Mouse (Mus musculus) spleen, postnatal 10 days (tissue): ENCODE measurements around the gene Rhbdf2.
A peak's percentile ranks its signal among the peaks of the same experiment; 100 is the strongest.
"Not testable (repeated sequence)": the region's sequence is repeated elsewhere in the genome, so short reads cannot be mapped to it uniquely, and the experiment has no call there.

Experiments used
- DNase-seq, 2 experiments: peaks; one replicate each; pipeline ENCODE4 v3.0.0; 2021 to 2022; ENCODE audit warnings: low spot score in 2 of 2

The Rhbdf2 gene

DNA sequence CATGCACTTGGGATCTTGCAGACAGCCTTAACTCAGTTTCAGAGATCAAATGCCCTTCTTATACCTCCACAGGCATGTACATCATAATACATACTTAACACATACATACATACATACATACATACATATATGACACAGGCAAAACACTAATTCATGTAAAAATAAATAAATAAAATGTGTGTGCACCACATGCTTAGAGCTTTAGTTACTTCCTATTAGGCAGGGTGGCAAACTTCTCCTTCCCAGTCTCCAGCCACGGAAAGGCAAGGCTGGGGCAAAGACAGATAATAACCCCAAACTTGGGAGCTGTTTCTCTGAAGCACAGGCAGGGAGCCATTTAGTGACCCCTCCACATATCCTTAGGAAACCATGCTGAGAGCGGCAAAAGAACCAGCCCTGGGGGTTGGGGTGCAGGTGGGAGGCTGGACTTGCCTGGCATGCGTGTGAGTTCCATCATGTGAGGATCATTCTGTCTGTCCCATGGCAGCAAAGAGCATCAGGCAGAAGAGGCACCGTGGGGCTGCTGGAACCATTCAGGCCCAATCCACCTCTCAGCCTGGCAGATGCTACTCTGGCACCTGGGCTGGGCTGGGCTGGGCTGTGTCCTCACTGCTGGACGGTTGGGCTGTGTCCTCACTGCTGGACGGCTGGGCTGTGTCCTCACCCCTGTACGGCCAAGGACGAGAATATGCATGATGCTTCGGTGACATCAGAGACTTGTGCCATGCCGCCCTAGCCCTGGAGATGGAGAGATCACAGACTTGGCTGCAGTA, at the start of gene Rhbdf2:
Gene Rhbdf2 (minus strand): TSS at position 721 of the 773 bp plus-strand sequence.
- DNase-seq, result no peak

DNA sequence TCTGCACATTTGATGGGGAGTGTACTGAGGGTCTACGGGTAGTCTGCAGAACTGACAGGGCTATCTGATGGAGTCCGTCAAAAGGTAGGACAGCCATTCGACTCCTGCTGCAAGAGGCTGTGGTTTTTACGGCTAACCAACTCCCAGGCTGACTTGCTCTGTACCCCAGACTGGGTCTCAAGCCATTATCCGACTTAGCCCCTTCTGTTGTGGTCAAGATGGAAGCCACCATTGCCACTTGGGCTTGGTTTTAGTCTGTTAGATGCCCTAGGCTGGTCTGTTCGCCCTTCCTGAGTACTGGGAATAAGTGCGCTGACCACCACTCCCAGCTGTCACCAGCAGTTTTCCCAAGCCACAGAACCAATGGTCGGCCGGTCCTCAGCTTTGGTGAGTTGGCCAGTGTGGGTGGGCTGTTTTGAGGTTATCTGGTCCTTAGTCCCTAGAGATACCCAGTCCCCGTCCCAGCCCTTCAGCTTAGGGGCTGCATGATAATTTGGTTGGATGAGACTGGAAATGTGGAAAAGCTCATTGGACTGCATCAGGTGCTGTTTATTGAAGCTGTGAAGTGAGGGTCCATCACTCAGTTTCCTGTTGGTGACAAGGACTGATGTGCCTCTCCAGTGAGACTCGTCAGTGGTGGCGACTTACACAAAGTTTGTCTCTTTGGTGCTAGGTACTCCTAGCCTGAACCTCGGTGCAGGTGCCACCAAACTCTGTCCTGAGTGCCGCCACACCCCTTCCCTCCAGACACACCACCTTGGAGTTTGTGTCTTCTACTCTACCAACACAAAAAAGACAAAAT, 49.6 kb upstream of the Rhbdf2 start:
- no peak for DNase-seq

DNA sequence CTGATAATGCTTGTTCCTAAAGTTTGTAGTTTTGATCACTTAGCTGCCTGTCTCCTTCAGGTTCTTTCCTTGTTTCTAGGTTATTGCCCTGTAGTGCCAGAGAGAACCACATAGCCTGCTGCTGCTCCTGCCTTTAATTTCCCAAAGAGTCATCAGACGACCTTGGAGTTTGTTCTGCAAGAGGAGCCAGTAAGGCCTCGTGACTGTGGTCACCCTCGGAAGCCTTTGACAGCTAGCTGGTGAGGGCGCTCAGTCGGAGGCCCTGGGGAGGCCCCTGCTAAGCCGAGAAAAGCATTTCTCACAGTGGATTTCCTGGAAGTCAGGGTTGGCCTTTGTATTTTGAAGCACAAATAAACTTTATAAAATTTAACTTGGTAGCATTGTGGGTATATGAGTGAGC, 48.6 kb upstream of the Rhbdf2 start:
- not testable (repeated sequence) for DNase-seq

DNA sequence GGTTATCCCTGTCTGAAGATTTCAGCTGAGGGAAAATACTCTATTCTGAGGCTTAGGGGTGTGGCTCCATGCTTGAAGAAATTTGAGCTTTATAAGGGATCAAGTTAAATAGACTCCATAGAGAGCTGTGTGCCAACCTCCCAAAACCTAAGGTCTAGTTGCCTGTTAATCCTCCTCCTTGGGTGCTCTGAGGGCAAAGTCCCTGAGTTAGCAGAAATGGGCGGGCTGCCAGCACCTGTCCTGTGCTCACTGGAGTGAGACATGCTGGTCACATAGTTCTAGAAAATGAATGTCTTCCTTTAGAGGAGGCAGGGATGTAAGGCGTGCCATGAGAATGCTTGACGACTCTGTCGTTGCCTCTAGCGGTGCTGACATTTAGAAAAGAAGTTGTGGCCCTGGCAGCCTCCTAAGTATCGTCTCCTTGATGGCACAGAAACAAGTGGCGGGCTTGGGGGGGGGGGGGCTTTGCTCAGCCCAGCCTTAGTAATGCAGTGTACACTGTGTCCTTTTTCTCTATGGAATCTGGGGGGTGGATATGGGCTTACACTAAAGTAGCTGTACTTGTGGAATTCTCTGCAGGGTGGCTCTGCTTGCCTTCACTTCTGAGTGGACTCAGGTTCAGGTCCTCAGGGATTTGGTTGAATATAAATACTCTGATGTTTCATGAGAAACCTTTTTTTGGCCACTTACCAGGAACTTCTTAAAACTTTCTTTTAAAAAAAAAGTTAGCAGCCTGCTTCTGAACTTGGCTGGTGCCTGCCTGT, 48.0 kb upstream of the Rhbdf2 start:
- no peak for DNase-seq

DNA sequence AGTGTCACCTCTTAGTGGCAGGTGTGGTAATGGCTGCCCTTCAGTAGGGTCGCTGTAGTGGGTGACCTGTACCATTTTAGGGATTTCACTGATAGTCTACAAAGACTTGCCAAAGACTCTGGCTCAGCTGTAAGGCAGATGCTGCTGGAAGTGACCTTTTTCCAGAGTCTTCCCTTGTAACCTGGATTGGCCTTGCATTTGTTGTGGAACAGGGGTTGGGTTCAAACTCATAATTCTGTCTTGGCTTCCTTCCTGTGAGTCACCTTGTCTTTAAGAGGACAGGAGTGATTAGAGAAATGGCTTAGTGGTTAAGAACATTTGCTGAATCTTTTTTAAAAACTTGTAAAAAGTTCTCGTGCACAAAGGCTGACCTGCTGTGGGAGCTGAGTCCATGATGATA, 46.6 kb upstream of the Rhbdf2 start:
- no peak for DNase-seq

DNA sequence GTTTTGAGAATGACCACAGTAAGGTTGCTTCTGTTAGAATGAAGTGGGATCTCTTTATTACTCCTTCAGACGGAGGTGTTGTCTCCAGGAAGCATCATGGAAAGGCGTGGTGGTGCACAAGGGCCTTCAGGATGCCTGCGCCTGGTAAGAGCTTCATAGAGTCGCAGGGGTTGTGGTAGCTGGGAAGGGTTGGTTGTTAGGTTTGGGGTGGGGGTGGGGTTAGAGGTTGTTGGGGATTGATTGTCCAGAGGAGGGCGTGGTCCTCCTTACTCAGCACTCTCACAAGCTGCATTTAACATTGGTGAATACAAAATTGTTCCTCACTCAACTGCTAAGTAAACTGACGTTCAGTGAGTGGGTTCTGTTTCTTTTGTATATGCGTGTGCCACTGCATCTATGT, 45.8 kb upstream of the Rhbdf2 start:
- no peak for DNase-seq

DNA sequence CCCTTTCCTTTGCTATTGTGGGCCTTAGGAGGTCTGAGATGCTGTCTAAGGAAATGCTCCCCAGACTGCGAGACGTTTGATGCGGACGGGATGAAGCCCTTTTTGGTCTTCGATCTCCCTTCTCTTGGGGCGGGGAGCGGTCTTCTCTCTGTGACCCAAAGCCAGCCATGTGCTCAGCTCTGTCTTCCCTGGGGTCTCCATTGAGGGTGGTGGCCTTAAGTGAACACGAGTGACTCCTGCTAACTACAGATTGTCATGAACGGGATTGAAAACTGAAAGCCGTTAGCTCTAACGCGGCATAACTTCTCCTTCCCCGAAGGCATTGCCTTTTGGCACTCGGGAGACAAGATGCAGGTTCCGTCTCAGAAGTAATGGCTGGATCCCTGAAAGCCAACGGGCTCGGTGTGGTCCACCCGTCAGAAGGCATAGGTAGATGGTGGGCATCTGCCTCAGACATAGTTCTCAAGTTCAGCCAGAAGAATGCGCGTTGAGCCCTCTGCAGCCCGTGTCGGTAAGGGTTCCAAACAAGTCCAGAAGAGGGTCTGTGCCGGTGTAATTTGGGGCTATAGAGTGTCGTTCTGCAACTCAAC, 45.1 kb upstream of the Rhbdf2 start:
- DNase-seq, result peak in 1 of 2 experiments; percentile 36

DNA sequence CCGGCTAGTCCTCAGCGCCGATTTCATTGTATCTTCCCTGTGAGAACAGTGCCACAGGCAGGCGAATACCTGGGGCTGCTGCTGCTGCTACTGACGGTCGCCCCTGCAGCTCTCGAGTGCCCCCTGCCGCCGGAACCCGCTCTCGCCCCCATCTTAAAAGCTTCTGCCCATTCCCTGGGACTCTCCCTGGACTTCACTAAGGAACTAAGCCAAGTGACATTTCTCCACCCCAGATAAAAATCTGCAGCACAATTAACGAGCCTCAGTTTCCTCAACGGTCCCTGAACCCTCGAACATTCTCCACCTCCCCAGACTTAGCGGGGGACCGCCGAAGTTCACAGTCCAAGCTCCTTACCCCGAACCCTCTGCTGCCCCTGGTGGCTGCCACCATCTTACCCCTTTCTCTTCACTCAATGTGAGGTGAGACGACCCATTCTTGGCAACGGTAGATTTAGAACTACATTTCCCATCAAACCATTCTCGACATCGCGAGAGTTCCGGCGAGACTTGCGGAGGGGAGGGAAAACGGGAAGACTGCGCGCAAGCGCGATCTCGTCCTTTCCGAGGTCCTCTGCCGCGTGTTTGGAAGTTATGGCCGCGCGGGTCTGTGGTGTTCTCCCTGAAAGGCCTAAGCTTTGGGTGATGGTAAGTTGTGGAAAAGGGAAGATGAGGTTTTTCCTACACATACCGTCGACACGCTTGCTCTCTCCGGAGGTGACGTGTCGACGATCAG, 44.5 kb upstream of the Rhbdf2 start:
- peak; percentile 97 to 98 for DNase-seq

DNA sequence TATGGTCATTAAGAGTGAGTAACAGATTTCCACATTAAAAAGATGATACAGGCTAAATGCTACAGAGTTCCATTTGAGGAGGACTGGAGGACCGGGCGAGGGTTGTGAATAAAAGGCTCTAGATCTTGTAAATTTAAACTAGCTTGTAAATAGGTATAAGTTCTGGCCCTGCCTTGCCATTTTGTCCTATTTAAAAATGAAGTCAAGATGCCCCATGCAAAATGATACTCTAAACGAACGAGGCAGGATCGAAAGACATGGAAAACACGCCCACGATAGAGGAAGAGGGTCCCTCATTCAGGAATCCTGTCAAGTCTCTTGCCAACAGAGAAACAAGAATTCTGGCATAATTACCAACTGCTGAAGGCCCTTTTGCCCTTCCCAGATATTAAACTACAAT, 43.6 kb upstream of the Rhbdf2 start:
- DNase-seq, result no peak

DNA sequence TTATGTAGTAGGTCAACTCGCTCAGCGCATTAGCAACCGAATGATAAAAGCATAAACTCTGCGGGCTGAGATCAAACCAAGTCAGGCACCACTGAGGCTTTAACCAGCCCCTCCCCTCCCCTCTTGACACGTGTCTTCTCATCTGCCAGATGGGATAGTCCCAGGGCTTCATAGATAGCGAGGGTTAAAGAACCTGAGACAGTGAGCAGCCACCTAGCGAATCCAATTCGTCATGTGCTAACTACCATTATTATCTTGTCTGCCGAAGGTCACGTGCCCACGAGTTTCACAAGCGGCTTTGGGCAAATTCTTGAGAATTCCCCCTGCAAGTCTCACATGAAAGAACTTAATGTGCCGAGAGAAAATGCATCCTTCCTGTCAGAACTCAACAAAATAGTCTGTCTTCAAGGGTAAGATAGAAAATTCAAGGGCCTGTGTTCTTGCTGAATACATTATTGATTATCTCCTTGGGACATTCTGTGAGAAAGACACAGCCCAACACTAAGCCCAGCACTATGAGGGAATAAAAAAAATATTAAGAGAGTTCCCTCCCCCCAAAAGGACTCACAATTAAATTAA, 43.1 kb upstream of the Rhbdf2 start:
- no peak for DNase-seq

DNA sequence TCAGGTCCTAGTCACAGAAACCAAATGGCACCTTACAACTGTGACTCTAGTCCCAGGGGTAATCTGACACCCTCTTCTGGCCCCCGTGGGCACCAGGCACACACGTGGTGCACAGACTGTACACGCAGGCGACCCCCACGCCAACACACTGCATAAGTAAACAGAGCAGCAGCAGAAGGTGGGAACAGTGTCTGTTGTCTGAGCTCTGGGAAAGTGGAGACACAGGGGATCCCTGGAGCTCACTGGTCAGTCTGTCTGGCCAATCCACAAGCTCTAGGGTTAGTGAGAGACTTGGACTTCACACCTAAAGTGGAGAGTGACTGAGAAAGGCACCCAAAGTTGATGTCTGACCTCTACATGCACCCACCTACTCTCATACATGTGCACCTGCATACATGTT, 42.5 kb upstream of the Rhbdf2 start:
- DNase-seq, result no peak

DNA sequence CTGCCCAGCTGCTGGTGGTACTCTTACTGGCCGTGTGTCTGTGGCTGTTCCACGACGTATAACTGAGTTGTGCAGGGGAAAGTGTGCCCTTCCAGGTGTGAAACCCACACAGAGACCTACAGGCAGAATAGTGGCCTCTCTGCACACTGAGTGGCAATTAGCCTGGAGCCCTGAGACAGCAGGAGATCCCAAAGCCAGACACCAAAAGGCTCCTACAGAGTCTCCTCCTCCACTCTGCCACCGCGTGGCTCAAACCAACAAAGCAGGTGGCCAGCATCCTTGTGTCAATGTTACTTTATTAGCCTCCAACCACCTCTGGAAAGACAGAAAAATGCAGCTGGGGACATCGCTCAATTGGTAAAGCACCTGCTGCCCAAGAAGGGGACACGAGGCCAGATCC, 42.0 kb upstream of the Rhbdf2 start:
- no peak for DNase-seq

DNA sequence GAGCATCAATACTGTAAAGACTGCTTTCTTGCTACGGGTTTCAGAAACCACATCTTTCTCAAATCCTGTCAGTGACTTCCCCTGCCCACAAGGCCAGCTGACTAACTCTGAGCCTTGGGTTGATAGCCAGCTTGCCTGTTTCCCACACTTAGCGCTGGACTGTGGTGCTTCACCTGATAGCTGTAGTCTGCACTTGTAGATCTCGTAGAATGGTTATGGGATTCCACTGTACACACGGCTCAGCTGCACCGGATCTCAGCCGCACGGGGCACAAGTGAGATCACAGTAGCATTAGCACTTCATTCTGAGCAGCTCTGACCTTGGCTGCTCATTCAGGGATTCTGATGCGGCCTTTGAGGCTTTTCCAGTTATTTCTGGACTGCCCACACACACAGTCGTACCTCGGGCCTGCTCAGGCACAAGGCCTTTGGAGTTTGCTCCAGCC, 41.6 kb upstream of the Rhbdf2 start:
- no peak for DNase-seq

DNA sequence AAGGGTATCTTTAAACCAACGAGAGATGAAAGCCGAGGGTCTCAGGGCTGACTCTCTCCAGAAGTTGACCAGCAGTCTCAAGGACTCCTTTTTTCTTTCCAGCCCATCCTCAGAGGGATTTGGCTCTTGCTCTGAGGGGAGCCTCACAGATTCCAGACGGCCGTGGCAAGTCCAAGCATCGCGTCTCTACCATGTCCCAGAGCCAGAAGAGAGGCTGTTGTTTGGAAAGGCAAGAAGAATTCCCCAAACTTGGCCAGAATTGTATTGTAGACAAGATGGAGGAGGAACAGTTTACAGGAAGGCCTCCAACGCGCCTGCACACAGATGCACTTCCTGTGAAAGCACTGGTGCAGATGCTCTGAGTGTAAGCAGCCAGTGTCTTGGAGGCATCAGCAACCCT, 41.1 kb upstream of the Rhbdf2 start:
- no peak for DNase-seq

DNA sequence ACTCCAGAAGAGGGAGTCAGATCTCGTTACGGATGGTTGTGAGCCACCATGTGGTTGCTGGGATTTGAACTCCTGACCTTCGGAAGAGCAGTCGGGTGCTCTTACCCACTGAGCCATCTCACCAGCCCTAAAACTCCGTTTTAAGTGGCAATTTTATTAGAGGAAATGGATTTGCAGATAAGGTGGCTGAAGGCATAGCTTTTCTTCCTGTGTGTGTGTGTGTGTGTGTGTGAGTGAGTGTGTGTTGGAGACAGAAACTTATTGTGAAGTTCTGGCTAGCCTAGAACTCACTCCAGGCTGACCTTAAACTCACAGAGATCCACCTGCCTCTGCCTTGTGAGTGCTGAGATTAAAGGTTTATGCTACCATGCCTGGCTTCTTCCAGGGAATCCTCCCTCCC, 40.2 kb upstream of the Rhbdf2 start:
- DNase-seq, result not testable (repeated sequence)

DNA sequence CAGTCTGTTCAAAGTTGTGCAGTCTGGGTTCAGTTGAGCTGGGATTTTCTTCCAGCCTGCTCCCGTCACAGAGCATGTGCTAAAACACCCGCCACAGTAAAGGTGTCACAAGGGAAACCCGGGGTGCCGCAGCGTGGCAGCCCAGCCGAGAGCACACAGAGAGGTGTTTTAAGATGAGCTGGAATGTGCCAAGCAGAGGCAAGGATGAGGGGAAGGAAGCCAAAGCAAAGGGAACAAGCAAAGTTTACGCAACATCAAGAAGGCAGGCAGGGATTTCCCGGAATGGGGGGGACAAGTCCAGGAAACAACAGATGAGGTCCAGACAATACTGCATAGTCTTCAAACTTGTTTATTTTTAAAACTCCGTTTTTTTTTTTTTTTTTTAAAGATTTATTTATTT, 39.7 kb upstream of the Rhbdf2 start:
- no peak for DNase-seq

DNA sequence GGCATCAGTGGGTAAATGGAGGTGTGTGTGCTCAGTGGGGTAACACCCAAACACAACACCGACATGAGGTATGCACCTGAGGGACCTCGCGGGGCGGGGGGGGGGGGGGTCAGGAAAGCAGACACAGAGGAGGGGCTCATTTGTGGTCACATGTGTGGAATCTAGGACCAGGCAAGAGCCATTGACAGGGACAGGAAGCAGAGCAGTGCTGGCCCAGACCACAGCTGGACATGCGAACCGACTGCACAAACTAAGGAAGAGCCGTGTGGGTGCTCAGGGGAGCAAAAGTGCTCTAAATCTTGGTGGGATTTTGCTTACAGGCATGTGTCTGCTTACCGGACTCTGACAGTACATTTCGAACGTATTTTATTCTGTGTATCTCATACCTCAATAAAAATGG, 38.5 kb upstream of the Rhbdf2 start:
- DNase-seq, result no peak

DNA sequence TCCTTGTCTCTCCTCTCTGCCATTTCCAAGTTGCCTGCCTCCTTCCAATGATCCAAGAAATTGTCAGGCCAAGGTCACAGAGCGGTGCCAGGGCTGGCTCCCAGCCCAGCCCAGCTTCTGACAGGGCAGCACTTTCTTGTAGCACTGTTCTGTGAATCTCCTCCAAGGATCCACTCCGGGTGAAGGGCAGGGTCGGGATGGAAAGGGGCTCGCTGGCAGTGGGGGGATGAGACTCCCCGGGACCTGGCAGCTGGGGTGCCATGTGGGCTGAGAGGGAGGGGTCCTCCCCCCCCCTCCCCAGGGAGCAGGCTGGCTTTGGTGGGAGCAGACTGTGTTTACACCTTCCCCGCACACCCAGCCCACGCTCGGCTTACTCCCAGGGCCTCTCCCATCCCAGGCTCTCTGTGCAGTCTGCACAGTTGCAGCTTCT, 35.1 kb upstream of the Rhbdf2 start:
- no peak for DNase-seq

DNA sequence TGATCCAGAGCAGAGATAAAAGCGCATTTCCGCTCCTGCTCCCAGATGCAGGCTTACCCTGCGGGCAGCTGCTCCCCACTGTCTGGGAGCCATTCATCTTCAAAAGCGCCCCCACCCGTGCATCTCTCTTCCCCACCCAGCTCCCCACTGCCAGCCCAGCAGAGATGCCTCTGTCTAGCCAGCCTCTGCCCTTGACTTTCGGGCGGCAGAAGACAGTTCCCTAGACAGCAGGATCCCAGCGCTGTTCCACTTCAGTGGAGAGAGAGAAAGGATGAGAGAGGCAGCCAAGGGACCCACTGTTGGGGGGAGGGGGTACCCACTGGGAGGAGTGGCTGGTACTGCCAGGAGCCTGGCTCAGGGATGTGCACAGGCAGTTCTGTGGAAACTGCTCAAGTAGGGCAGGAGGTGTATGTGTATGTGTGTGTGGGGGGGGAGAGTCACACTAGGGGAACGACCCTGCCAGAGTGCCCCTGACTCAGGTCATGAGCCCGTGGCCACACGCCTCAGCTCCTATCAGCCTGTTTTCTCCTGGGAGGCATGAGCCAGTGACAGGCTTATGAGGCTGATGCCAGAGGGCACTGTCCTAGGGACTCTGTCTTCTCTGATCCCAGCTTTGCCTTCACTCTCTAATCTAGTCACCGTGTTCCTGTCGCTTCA, 34.6 kb upstream of the Rhbdf2 start:
- DNase-seq, result no peak

DNA sequence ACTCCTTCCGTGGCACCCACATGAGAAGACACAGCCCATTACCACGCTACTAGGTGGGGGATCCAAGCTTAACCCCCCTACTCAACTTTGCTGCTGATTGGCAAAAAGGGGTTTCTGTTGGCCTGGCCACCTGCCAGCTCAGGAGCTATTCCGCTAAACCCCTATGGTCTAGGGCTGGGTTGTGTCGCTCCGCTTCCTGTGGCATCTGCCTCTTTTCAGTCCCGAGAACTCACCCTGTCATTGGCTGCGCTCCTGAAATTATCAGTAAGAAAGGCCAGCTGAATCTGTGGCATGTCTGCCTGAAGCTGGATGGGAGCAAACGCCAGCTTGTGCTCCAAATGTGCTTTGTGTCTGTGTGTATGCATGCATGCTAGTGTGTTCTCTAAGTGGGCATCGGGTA, 33.4 kb upstream of the Rhbdf2 start:
- no peak for DNase-seq
